Mouse (Mus musculus) bone marrow macrophage, adult 2 months (primary cell): ENCODE measurements at regions not wholly inside any gene's neighbourhood (a gene's known extent, or its start where the extent isn't known, plus 50 kb on each side); places are given as distances from the start of the nearest gene placed in this dataset.

Source experiments
- H3K27ac ChIP-seq: 2 replicates; pipeline ENCODE4 v1.5.1; 2012; ENCODE audit warnings: low read depth, low read length; ENCODE audit not compliant: insufficient read depth
- H3K4me1 ChIP-seq: 2 replicates; pipeline ENCODE4 v1.6.1; 2012; ENCODE audit warnings: low read length; ENCODE audit not compliant: control insufficient read depth, insufficient read depth
- H3K4me3 ChIP-seq: 2 replicates; pipeline ENCODE4 v1.5.1; 2012; ENCODE audit warnings: mild to moderate bottlenecking, low read length, moderate library complexity; ENCODE audit not compliant: insufficient read depth
- CTCF ChIP-seq: IDR thresholded peaks from 2 replicates; pipeline ENCODE4 v1.5.1; 2012; ENCODE audit warnings: low read depth, mild to moderate bottlenecking, low read length, moderate library complexity
- POLR2A ChIP-seq: IDR thresholded peaks from 2 replicates; pipeline ENCODE4 v1.6.1; 2012; ENCODE audit warnings: mild to moderate bottlenecking, low read depth, low read length, borderline replicate concordance

DNA sequence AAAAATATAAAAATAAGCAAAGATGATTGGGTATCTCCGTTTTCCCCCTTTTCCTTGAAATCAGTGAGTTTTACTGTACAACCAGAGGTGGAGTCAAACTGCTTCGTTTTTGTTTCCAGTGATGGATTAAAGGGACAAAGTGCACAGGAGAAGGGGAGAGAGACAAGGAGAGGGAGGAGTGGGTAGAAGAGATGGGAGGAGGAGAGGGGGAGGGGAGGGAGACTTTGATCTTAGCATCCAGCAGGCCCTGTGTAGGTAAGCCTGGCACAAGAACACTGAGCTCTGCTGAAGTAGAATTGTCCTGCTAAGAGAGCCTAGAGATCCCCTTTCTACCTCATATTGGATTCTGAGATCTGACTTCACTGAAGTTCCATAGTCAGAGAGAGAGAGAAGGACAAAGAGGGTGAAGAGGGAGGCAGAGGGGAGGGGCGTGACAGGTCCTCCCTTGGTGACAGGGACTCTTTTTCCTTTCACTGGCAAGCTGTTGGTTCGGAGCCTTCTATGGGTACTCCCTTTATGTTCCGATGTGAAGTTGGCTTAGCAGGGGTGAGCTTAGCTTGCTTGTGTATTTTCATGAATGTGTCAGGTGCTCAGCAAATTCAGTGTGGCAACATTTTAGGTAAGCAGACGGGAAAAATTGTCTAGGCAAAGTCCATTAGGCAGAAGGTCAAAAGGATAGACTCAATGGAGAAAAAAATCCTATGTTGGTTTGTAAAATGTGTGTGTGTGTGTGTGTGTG, 154.4 kb upstream of the Tnp1 start:
- TF ChIP-seq POLR2A, result no peak
- no peak for TF ChIP-seq CTCF

DNA sequence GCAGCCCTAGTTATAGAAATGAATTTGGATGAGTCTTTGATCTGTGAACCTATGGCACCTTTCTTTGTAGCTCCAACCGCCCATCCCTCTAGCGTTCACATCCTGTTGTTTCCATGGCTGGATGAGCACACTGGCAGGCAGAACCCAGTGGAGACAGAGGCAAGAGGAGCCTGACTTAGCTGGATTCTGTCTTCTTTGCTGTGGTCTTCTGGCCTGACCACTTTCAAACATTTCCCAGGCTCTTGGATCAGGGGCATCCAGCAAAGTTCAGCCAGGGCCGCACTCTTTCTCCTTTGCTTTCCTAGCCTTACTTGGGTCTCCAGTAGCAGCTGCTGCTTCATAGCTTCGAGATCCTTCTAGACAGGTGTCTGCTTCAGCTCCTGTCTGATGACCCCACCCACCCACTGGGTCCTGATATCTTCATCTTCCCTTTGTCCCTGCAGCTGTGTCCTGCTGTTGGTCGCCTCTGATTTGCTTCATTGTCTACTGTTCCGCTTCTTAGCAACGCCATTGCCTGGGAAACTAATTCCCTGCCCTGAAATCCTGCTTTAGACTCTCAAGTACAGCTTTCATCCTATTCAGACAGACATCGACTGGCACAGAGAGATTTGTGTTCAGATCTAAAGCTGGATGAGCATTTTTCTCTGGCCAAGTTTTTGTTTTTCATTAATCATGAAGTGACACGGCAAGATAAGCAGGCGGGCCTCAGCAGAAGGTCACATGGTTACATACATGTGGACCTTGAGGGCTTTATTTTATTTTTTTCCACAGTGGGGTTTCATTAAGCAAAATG, 153.6 kb upstream of the Tnp1 start:
- H3K4me1 ChIP-seq, result no peaks in the 10 kb centered on the region
- TF ChIP-seq POLR2A, result no peak
- TF ChIP-seq CTCF, result no peak
- H3K27ac ChIP-seq, result no peak overlapping the region
- H3K4me3 ChIP-seq, result no peak overlapping the region

More for the DNA sequence above, 154.4 kb upstream of the Tnp1 start:
- Histone ChIP-seq H3K4me3 (no peak overlapping the region), H3K4me1 (no peaks in the 10 kb centered on the region), H3K27ac (no peak overlapping the region)

DNA sequence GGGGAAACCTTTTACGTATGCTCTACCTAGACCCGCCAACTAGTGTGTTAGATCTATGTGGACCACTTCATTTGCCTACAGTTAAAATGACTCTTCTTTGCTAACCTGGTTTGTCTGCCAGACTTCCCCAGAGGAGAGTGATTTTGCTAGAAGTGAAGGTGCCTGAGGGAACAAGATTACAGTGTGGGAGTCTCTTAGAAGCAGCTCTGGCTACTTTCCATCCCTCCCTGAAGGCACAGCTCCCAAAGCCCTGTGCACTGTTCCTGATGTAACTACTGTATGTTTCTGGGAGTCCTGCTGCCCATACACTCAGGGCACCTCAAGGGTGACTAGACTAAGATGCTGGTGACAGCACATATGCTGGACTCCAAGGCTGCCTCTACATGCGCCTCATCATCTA, 144.5 kb upstream of the Tnp1 start:
- no peak for TF ChIP-seq POLR2A
- no peak for TF ChIP-seq CTCF
- Histone ChIP-seq H3K4me3 (no peak overlapping the region), H3K4me1 (no peaks in the 10 kb centered on the region), H3K27ac (no peak overlapping the region)

DNA sequence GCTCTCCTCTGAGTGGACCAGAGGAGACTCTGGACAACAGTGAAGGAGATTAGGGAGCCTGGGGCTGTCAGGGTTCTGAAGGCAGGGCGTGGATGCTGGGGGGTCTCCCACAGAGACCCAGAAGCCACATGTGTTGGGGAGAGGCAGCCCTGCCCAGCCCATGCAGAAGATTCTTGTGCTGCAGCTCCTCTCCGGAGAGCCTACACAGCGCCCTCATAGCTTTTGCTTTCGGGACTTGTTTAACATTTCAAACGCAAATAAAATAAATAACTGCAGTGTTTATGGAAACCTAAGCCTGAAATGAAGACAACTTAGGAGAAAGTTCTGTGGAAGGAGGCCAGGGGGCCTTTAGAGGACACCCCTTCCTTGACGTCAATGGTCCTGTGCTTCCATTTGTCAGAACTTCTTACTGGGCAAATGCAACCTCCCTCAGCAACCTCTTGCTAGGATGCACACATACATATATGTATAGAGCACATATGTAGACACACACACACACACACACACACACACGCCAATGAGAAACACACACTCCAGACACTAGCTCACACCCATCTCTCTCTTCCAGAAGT, 143.8 kb upstream of the Tnp1 start:
- no peak for TF ChIP-seq POLR2A
- no peak for TF ChIP-seq CTCF
- Histone ChIP-seq H3K4me1 (no peaks in the 10 kb centered on the region), H3K27ac (no peak overlapping the region), H3K4me3 (no peak overlapping the region)

DNA sequence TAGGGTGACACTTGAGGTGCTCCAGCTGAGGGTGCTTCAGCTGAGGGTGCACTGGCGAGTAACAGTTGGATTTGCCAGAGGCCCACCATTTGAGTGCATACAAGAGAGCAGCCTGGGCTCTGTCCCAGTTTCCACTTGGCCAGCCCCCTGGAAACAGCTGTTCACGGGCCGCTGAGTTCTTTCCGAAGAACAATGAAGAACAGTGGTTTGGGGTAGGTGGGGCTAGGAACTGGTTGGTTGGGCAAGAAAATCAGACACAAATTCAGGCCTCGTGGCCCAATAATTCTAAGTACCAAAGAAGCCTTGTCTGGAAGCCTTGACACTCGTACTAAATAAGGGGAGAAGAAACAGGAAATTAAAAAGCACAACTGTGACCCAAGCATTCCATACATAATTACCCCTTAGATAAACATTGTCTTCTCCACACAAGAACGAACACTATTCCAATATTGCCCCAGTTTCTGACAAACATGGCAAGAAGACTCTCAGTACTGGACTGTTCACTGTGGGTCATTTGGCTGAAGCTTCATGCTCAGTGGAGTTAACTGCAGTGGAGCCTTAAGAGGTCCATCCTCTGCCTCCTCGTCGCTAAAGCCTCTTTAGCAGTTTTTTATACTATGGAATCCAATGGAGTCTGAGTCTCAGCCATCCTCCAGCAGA, 137.9 kb upstream of the Tnp1 start:
- Histone ChIP-seq H3K4me1 (no peaks in the 10 kb centered on the region), H3K27ac (no peak overlapping the region), H3K4me3 (no peak overlapping the region)
- TF ChIP-seq CTCF (no peak), POLR2A (no peak)

DNA sequence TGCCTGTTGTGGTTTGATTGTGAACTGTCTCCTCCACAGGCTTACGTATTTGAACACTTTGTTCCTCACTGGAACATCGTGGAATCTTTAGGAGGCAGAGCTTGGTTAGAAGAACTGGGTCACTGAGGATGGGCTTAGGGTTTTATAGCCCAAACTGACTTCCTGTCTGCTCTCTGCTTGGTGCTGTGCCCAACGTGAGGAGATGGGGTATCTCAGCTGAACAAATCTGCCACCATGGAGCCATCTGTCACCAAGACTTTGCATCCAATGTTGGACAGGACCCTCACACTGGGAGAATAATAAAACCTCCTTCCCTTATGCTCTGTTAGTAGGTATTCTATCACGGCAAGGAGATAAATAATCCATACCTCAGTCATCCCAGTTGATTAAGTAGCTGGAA, 134.2 kb upstream of the Tnp1 start:
- no peaks in the 10 kb centered on the region for H3K4me1 ChIP-seq
- no peak overlapping the region for H3K4me3 ChIP-seq
- TF ChIP-seq CTCF (no peak), POLR2A (no peak)
- no peak overlapping the region for H3K27ac ChIP-seq

DNA sequence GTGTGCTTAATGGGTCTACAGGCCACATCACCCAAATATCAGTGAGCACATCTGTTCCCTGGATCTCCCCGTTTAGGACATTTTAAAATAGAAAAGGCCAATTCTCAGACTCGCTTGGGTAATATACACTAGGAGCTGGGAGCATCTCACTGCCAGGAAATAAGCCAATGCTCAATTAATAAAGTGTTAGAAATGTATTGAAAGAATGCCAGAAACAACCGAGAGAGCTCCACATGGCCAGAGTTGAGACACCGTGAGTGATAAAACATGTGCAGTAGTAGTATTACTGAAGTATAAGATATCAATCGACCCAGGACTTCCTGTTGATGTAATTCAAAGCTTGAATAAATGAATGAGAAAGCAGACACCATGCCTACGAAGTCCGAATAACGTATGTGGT, 127.1 kb upstream of the Tnp1 start:
- Histone ChIP-seq H3K4me1 (no peaks in the 10 kb centered on the region), H3K4me3 (no peak overlapping the region), H3K27ac (no peak overlapping the region)
- TF ChIP-seq CTCF (no peak), POLR2A (no peak)

DNA sequence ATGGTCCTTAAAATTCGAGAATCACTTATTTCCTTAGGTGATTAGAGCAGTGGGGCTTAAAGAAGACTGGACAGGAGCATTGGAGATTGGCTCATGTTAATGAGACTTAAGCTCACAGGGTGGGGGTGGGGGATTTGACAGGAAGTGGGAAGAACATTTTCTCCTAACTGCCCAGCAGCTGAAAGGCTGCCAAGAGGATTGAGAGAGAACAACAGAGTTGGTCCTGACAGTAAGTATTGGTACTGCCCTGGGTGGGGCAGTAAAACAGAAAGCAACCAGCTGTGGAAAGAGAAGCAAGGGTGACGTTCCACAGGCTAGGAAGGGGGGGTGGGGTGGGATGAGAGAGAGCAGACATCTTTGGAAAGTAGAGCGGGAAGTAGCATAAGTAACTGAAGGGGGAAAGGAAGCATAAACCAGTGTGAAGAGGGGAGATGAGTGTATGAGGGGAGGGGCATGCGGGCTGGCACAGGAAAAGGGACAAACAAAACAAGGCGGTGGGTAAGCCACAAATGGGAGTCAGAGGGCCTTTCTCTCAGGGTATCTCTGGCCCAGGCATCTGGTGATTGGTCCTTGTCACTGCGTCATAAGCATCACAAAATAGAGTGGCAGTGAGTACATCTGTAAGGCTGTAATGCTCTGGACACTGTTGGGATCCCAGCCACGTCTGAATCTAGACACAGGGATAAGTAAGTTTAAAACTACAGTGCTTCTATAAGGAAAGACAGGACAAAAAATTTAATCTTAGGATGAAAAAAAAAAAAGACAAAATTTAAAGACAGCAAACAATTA, 125.0 kb upstream of the Tnp1 start:
- no peak for TF ChIP-seq POLR2A
- no peak for TF ChIP-seq CTCF
- Histone ChIP-seq H3K4me1 (no peaks in the 10 kb centered on the region), H3K27ac (no peak overlapping the region), H3K4me3 (no peak overlapping the region)

DNA sequence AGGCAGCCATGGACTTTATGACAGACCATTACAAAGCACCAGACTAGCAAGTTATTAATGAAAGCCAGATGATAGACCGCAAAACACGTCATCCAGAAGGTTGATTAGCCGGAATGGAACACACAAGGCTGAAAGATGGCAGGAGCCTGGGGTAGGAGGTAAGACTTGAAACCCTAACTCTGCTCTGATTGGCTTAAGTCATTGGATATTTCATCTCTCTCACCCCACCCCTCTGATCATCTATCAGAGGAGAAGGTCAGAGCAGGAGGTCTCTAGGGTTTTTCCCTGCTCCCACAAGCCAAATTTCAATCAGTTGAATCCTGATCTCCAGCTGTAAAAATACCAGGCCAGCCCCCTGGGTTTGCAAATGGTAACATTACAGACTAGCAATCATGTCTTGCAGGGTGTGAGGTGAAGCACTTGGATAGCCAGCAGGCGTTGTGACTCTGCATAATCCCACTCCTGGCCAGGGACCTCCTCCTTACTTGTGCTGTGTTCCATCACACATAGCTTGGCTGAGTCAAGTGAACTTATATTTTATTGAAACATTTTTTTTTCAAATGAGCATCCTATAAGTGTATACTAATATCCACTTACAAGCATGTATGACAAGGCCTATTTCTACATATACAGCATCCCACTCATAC, 114.6 kb upstream of the Tnp1 start:
- no peak overlapping the region for H3K27ac ChIP-seq
- no peak for TF ChIP-seq POLR2A
- no peak for TF ChIP-seq CTCF
- no peaks in the 10 kb centered on the region for H3K4me1 ChIP-seq
- H3K4me3 ChIP-seq, result no peak overlapping the region
